In genomic region chr1:73507071-73507754, GRCm38 (mm10) we compare ENCODE assay signal across 14 mouse cellular contexts.
DNase-seq lines count a peak whose midpoint lies in the region; ATAC-seq and TF ChIP-seq lines count a peak whose summit lies in the region.
"Had no signal": no experiment of that assay in that cellular context is flagged by ENCODE, and none has a peak within 500 bp of the region (broad histone marks: within the 10 kb centered on the region; RNA-seq: fewer than 3 reads in every experiment).

No protein-coding gene starts in this region.

- H3K27me3 ChIP-seq in embryonic facial prominence, embryonic 14.5 days (replicated peaks; ENCODE audit: control insufficient read depth, insufficient read depth, low read length), result no peaks in the 10 kb centered on the region
- 0 out of 2 replicates have a peak, but pooled peaks cover 4% of the 10 kb centered on the region for H3K27me3 ChIP-seq in embryonic facial prominence, embryonic 10.5 days (replicated peaks; ENCODE audit: low read depth, poor library complexity, severe bottlenecking)
- no peaks in the 10 kb centered on the region for H3K27me3 ChIP-seq in Patski
- no peaks in the 10 kb centered on the region for H3K27me3 ChIP-seq in intestine, embryonic 16.5 days (replicated peaks; ENCODE audit: control insufficient read depth, insufficient read depth, low read length)
- no peaks in the 10 kb centered on the region for H3K27me3 ChIP-seq in limb, embryonic 14.5 days (ENCODE audit: control insufficient read depth, insufficient read depth, low read length)
- H3K27me3 ChIP-seq in midbrain, postnatal 0 days (ENCODE audit: insufficient read depth, low read length), result no peaks in the 10 kb centered on the region
- H3K27me3 ChIP-seq: liver, embryonic 12.5 days had no signal

- no peak overlapping the region for H3K4me2 ChIP-seq in embryonic facial prominence, embryonic 14.5 days (ENCODE audit: low read depth, low read length)
- no peak overlapping the region for H3K4me2 ChIP-seq in intestine, embryonic 16.5 days (ENCODE audit: low read depth, low read length)
- H3K4me2 ChIP-seq in limb, embryonic 14.5 days (replicated peaks; ENCODE audit: low read depth, low read length, severe bottlenecking), result no peak overlapping the region
- no peak overlapping the region for H3K4me2 ChIP-seq in midbrain, postnatal 0 days (ENCODE audit: low read depth, low read length, poor library complexity, severe bottlenecking)
- H3K4me2 ChIP-seq: liver, embryonic 12.5 days had no signal

- H3K4me1 ChIP-seq in embryonic facial prominence, embryonic 14.5 days (ENCODE audit: control insufficient read depth, insufficient read depth, low read length), result no peaks in the 10 kb centered on the region
- H3K4me1 ChIP-seq in embryonic facial prominence, embryonic 10.5 days, result no peaks in the 10 kb centered on the region
- no peaks in the 10 kb centered on the region for H3K4me1 ChIP-seq in intestine, embryonic 16.5 days (ENCODE audit: control insufficient read depth, insufficient read depth, low read length)
- peaks cover 11% of the 10 kb centered on the region; the same call in 1 of the 2 replicates for H3K4me1 ChIP-seq in limb, embryonic 14.5 days (ENCODE audit: control insufficient read depth, insufficient read depth, low read length)
- H3K4me1 ChIP-seq in midbrain, postnatal 0 days (ENCODE audit: insufficient read depth, low read length), result no peaks in the 10 kb centered on the region
- H3K4me1 ChIP-seq: hindbrain, embryonic 10.5 days; liver, embryonic 12.5 days had no signal

- no peak for TF ChIP-seq POLR2A in limb, embryonic 14.5 days (IDR thresholded peaks at IDR 0.05; ENCODE audit: borderline replicate concordance, extremely low read depth, insufficient read depth, insufficient read length)

- peak; percentile 45 for DNase-seq in embryonic facial prominence, embryonic 14.5 days (ENCODE audit: low spot score)
- no peak for DNase-seq in embryonic facial prominence, embryonic 10.5 days (ENCODE audit: low spot score)
- peak; percentile 28 for DNase-seq in Patski (ENCODE audit: low read depth, low spot score)
- DNase-seq in limb, embryonic 14.5 days (ENCODE audit: low spot score), result peak; percentile 49
- no peak for DNase-seq in left cerebral cortex, adult 9 months (ENCODE audit: low spot score in 2 of 2)
- DNase-seq in midbrain, postnatal 0 days (ENCODE audit: low spot score), result no peak
- DNase-seq: heart, adult 2 months; layer of hippocampus, adult 9-11 months; right cerebral cortex, postnatal 25 days had no signal

- CTCF ChIA-PET in Patski (lab: Charles Lee), result interaction anchor here (1.3 kb wide), 1 partner anchor 28 kb away, joined by 3 read pairs; no protein-coding TSS in a partner anchor

- peak; percentile 50; the same call in 1 of the 2 replicates for ATAC-seq in embryonic facial prominence, embryonic 14.5 days (ENCODE audit: low read depth)
- peak; percentile 17 for ATAC-seq in Patski
- 0 out of 2 replicates have a peak, but pooled peaks have one; percentile 38 for ATAC-seq in intestine, embryonic 16.5 days
- peak; percentile 74 for ATAC-seq in limb, embryonic 14.5 days (ENCODE audit: low FRiP score, low read depth)
- ATAC-seq in CD4-positive, CD25-positive, alpha-beta regulatory T cell, adult 4 months, result no peak
- ATAC-seq in midbrain, postnatal 0 days (ENCODE audit: low FRiP score), result no peak
- ATAC-seq: liver, embryonic 12.5 days had no signal

- no peak overlapping the region for H3K27ac ChIP-seq in embryonic facial prominence, embryonic 14.5 days (replicated peaks; ENCODE audit: low read depth, low read length)
- no peak overlapping the region for H3K27ac ChIP-seq in embryonic facial prominence, embryonic 10.5 days (replicated peaks)
- no peak overlapping the region for H3K27ac ChIP-seq in intestine, embryonic 16.5 days (ENCODE audit: low read length)
- H3K27ac ChIP-seq in limb, embryonic 14.5 days (replicated peaks; ENCODE audit: low read depth, low read length), result no peak overlapping the region; the same call in 1 of the 2 replicates
- H3K27ac ChIP-seq in midbrain, postnatal 0 days (ENCODE audit: low read depth, low read length), result no peak overlapping the region
- H3K27ac ChIP-seq: forebrain, embryonic 10.5 days; heart, adult 2 months; hindbrain, embryonic 10.5 days; liver, embryonic 12.5 days had no signal

- in situ Hi-C loops in Patski (cut with MboI; ENCODE audit: low pct_unique_long_range_greater_than_20kb), result no loop called here

- no peaks in the 10 kb centered on the region for H3K36me3 ChIP-seq in embryonic facial prominence, embryonic 14.5 days (ENCODE audit: control insufficient read depth, insufficient read depth, low read length)
- H3K36me3 ChIP-seq in embryonic facial prominence, embryonic 10.5 days (replicated peaks), result no peaks in the 10 kb centered on the region
- H3K36me3 ChIP-seq in intestine, embryonic 16.5 days (ENCODE audit: control insufficient read depth, insufficient read depth, low read length), result no peaks in the 10 kb centered on the region
- no peaks in the 10 kb centered on the region for H3K36me3 ChIP-seq in limb, embryonic 14.5 days (ENCODE audit: control insufficient read depth, insufficient read depth, low read length)
- no peaks in the 10 kb centered on the region for H3K36me3 ChIP-seq in midbrain, postnatal 0 days (ENCODE audit: insufficient read depth, low read length)
- H3K36me3 ChIP-seq: forebrain, embryonic 10.5 days; hindbrain, embryonic 10.5 days; liver, embryonic 12.5 days had no signal

- POLR2A ChIA-PET in Patski (lab: Charles Lee), result interaction anchor here (0.5 to 0.6 kb wide), 2 partner anchors 205 to 1620 kb away, joined by 5 read pairs; no protein-coding TSS in a partner anchor

- WGBS in embryonic facial prominence, embryonic 14.5 days, result 52% methylated on average over 10 of the region's 10 CpGs
- WGBS in embryonic facial prominence, embryonic 10.5 days, result 75% methylated on average over 10 of the region's 10 CpGs
- WGBS in intestine, embryonic 16.5 days, result 54% methylated on average over 10 of the region's 10 CpGs
- WGBS in limb, embryonic 14.5 days, result 17% methylated on average over 10 of the region's 10 CpGs
- 53% methylated on average over 10 of the region's 10 CpGs for WGBS in midbrain, postnatal 0 days

- TF ChIP-seq CTCF in Patski (IDR thresholded peaks at IDR 0.05), result no peak
- TF ChIP-seq CTCF in midbrain, postnatal 0 days (IDR thresholded peaks at IDR 0.05), result no peak

- no peak overlapping the region for H3K4me3 ChIP-seq in embryonic facial prominence, embryonic 14.5 days (ENCODE audit: low read depth, low read length)
- no peak overlapping the region for H3K4me3 ChIP-seq in embryonic facial prominence, embryonic 10.5 days
- no peak overlapping the region for H3K4me3 ChIP-seq in intestine, embryonic 16.5 days (ENCODE audit: low read length)
- H3K4me3 ChIP-seq in limb, embryonic 14.5 days (replicated peaks; ENCODE audit: low read length), result no peak overlapping the region
- no peak overlapping the region for H3K4me3 ChIP-seq in midbrain, postnatal 0 days (ENCODE audit: low read depth, low read length)
- H3K4me3 ChIP-seq: forebrain, embryonic 10.5 days; heart, adult 2 months; hindbrain, embryonic 10.5 days; liver, embryonic 12.5 days had no signal

- H3K9ac ChIP-seq in embryonic facial prominence, embryonic 14.5 days (ENCODE audit: low read depth, low read length), result no peak overlapping the region
- no peak overlapping the region for H3K9ac ChIP-seq in intestine, embryonic 16.5 days (ENCODE audit: low read depth, low read length)
- no peak overlapping the region for H3K9ac ChIP-seq in limb, embryonic 14.5 days (ENCODE audit: low read depth, low read length, severe bottlenecking)
- no peak overlapping the region for H3K9ac ChIP-seq in midbrain, postnatal 0 days (replicated peaks; ENCODE audit: low read length, poor library complexity, severe bottlenecking)
- H3K9ac ChIP-seq: liver, embryonic 12.5 days had no signal

- H3K9me3 ChIP-seq in embryonic facial prominence, embryonic 14.5 days (ENCODE audit: control insufficient read depth, low read length), result no peaks in the 10 kb centered on the region
- H3K9me3 ChIP-seq in embryonic facial prominence, embryonic 10.5 days, result no peaks in the 10 kb centered on the region
- H3K9me3 ChIP-seq in intestine, embryonic 16.5 days (ENCODE audit: control insufficient read depth, low read length), result no peaks in the 10 kb centered on the region
- no peaks in the 10 kb centered on the region for H3K9me3 ChIP-seq in limb, embryonic 14.5 days (ENCODE audit: control insufficient read depth, low read length)
- no peaks in the 10 kb centered on the region for H3K9me3 ChIP-seq in midbrain, postnatal 0 days (ENCODE audit: low read length)
- H3K9me3 ChIP-seq: forebrain, embryonic 10.5 days; hindbrain, embryonic 10.5 days; liver, embryonic 12.5 days had no signal

Comparison
In these comparisons a context has a peak if more than half of its experiments do, and no peak if none do; other contexts are left out.
1. DNase-seq: peak in embryonic facial prominence, embryonic 14.5 days (single experiment), Patski (single experiment) and limb, embryonic 14.5 days (single experiment); none in embryonic facial prominence, embryonic 10.5 days (single experiment), left cerebral cortex, adult 9 months (0 of 2) and midbrain, postnatal 0 days (single experiment).
2. ATAC-seq: peak in embryonic facial prominence, embryonic 14.5 days (single experiment), Patski (single experiment), intestine, embryonic 16.5 days (single experiment) and limb, embryonic 14.5 days (single experiment); none in CD4-positive, CD25-positive, alpha-beta regulatory T cell, adult 4 months (single experiment) and midbrain, postnatal 0 days (single experiment).